Mouse (Mus musculus) forebrain, embryonic 12.5 days (tissue): ENCODE data around the gene V1ra8. TPM values are rescaled to one million over a fixed set of nuclear protein-coding genes. Genes with fewer than 3 reads are reported as not detected.
"Not testable (repeated sequence)": the region's sequence is repeated elsewhere in the genome, so short reads cannot be mapped to it uniquely, and the experiment has no call there.

Experiments
- ATAC-seq: fragments of 200-750 bp; cut with Nextera tagmentation; 2 replicates; pipeline ENCODE4 v1.8.0; 2017; ENCODE audit warnings: moderate TSS enrichment; ENCODE audit not compliant: low FRiP score
- H3K27ac ChIP-seq: fragments of 300-500 bp; sonication (generic); 2 replicates; pipeline ENCODE4 v1.5.1; 2016; ENCODE audit warnings: mild to moderate bottlenecking
- H3K27me3 ChIP-seq: fragments of 300-500 bp; sonication (generic); 2 replicates; pipeline ENCODE4 v1.6.1; 2016; ENCODE audit warnings: mild to moderate bottlenecking
- H3K36me3 ChIP-seq: fragments of 300-500 bp; sonication (generic); replicated peaks from 2 replicates; pipeline ENCODE4 v1.6.1; 2016; ENCODE audit warnings: mild to moderate bottlenecking
- H3K4me1 ChIP-seq: fragments of 300-500 bp; sonication (generic); 2 replicates; pipeline ENCODE4 v1.6.1; 2016
- H3K4me2 ChIP-seq: fragments of 300-500 bp; sonication (generic); 2 replicates; pipeline ENCODE4 v1.6.1; 2016; ENCODE audit warnings: mild to moderate bottlenecking, moderate library complexity
- H3K4me3 ChIP-seq: fragments of 300-500 bp; sonication (generic); replicated peaks from 2 replicates; pipeline ENCODE4 v1.5.1; 2016; ENCODE audit warnings: mild to moderate bottlenecking
- H3K9ac ChIP-seq: fragments of 300-500 bp; sonication (generic); 2 replicates; pipeline ENCODE4 v1.6.1; 2016; ENCODE audit warnings: mild to moderate bottlenecking
- H3K9me3 ChIP-seq: fragments of 300-500 bp; sonication (generic); 2 replicates; pipeline ENCODE4 v1.6.1; 2016
- WGBS: fragments of 180-500 bp; shearing (Covaris S2); methylation state at CpG from one replicate; pipeline ENCODE4 v1.1.7; 2016; 5-methylcytosine and 5-hydroxymethylcytosine counted together
- polyA plus RNA-seq: library from polyadenylated mRNA; unstranded; fragments of >200 nt; fragmentation: Nextera tagmentation; extraction: Ambion mirVana; gene quantifications from 2 replicates; pipeline ENCODE4 v1.2.1, GENCODE M21; 2016

V1ra8 gene
- polyA plus RNA-seq = not detected in 2 replicates

DNA sequence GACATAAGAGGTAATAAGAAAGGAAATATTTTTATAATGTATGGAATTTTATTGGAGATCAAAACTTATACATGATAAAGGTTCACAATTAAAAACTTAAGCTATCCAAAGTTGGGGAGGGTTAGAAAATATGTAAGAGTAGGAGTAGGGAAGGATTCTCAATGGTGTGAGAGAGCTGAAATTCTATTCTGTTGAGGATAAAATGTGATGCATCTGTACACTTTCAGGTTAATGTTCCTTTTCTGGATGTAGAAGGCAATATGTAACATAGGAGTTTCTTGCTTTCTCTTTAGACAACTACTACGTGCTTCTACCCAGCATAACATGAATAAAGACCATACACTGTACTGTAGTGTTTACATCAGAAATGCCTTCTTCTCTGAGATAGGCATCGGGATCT is at the start of gene V1ra8:
TSS of gene V1ra8 (plus strand) at position 301 of the 400 bp plus-strand sequence.
- not testable (repeated sequence) for H3K9ac ChIP-seq, H3K27me3 ChIP-seq, H3K27ac ChIP-seq, H3K9me3 ChIP-seq, H3K4me3 ChIP-seq, ATAC-seq, H3K4me1 ChIP-seq, H3K4me2 ChIP-seq, H3K36me3 ChIP-seq
- WGBS = 83% methylated on average over 2 of the region's 2 CpGs

DNA sequence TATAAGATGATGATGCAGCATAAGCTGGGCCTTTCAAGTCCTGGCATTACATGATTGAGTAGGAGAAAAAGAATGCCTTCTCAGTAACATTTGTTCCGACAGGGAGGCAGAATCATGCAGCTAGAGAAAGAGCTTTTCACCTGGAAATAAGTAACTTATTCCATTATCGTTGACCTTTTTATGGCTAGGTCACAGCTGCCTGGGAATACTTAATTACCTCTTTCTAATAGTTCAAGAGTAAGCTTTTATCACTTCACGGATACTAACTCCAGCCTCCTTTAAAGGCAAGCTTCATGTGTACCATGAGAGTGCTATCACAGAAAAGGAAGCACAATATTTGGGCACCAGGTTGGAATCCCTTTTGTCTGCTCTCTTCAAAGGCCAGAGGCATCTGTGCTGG is 42.5 kb upstream of the V1ra8 start:
- H3K27me3 ChIP-seq = no peaks in the 10 kb centered on the region
- no peak overlapping the region for H3K4me3 ChIP-seq
- H3K4me2 ChIP-seq = no peak overlapping the region
- WGBS = 86% methylated on average over 3 of the region's 3 CpGs
- ATAC-seq = no peak
- no peak overlapping the region for H3K9ac ChIP-seq
- H3K9me3 ChIP-seq = peaks cover 3% of the 10 kb centered on the region; the same call in 1 of the 2 replicates
- H3K27ac ChIP-seq = no peak overlapping the region
- H3K4me1 ChIP-seq = no peaks in the 10 kb centered on the region
- H3K36me3 ChIP-seq = no peaks in the 10 kb centered on the region

DNA sequence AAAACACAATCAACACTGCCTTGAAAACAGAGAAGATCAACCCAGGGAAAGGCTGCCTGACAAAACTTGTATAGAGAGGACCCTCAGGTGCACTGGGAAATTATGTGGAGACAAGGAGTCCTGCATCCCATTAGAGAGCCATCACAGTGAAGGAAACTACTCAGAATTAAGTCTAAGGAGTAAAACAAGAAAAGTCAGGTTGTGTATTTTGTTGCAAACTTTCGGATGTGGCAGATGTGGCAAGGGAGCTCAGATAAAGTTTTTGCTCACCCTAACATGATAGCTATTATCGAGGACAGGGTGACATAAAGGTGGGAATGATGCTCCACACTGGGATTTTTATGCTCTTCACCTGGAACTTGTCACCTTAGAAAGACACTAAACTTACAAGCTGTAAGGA is 28.1 kb upstream of the V1ra8 start, which contains the start of gene Vmn1r52:
TSS of gene Vmn1r52 (plus strand) at position 301 of the 400 bp plus-strand sequence.
- no peak for ATAC-seq
- H3K4me1 ChIP-seq = no peaks in the 10 kb centered on the region
- H3K4me2 ChIP-seq = no peak within 1 kb of the TSS
- no peak within 1 kb of the TSS for H3K9ac ChIP-seq
- WGBS = 74% methylated on average over 2 of the region's 2 CpGs
- H3K9me3 ChIP-seq = peaks cover 9% of the 10 kb centered on the region; the same call in 1 of the 2 replicates
- H3K27me3 ChIP-seq = no peaks in the 10 kb centered on the region
- no peak within 1 kb of the TSS for H3K4me3 ChIP-seq
- H3K27ac ChIP-seq = no peak within 1 kb of the TSS
- H3K36me3 ChIP-seq = no peaks in the 10 kb centered on the region

DNA sequence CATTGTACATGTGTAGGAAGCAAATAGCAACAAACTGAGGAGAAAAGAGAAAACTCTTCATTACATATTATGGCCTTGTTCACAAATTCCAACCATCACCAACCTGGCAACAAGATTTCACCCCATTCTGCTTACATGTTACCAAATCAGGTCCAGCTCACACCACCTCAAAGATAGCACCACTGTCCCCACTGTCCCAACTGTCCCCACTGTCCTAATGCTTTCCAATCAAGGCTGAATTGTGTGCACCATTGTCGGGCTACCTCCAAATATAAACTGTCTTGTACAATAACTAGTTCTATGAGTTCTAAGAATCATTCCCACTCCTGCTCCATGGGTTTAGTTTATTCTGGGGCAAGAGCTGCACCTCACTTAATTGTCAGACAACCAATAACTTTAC is 21.7 kb downstream of the V1ra8 start, which contains the start of gene Vmn1r53:
TSS of gene Vmn1r53 (minus strand) at position 101 of the 400 bp plus-strand sequence.
- no peak for ATAC-seq
- H3K27ac ChIP-seq = no peak within 1 kb of the TSS
- H3K36me3 ChIP-seq = no peaks in the 10 kb centered on the region
- no peak within 1 kb of the TSS for H3K4me2 ChIP-seq
- WGBS = 81% methylated on average over 1 of the region's 1 CpGs
- no peak within 1 kb of the TSS for H3K9ac ChIP-seq
- H3K9me3 ChIP-seq = no peaks in the 10 kb centered on the region
- H3K4me3 ChIP-seq = no peak within 1 kb of the TSS
- H3K4me1 ChIP-seq = no peaks in the 10 kb centered on the region
- H3K27me3 ChIP-seq = no peaks in the 10 kb centered on the region

- ATAC-seq, H3K4me3 ChIP-seq, H3K27ac ChIP-seq, H3K9me3 ChIP-seq, H3K4me1 ChIP-seq, H3K27me3 ChIP-seq, H3K4me2 ChIP-seq, H3K9ac ChIP-seq, H3K36me3 ChIP-seq: not testable (repeated sequence)
- 93% methylated on average over 4 of the region's 4 CpGs for WGBS
Observed at GRCm38 (mm10) chr6:90232114-90232513, 29.5 kb downstream of the V1ra8 start.

DNA sequence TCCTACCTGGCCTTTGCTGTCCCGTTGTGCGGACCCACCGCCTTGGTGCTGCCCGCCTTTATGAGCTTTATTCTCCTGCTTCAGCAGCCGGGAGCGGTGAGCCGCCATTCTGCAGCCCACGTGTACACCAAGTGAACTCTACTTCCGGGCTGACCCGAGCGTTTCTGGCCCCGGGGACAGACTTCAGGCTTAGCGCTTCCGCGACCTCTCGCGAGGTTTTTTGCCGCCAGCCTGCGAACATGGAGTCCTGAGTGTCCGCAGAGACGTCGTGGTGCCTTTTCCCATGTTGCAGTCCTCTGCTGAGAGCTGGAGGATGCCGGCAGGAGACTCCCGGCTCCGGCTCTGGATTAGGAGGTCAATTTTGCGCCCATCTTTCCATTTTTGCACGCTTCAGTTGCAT is 30.1 kb downstream of the V1ra8 start:
- Histone ChIP-seq H3K4me2 (no peak overlapping the region), H3K9me3 (peaks cover 9% of the 10 kb centered on the region), H3K9ac (no peak overlapping the region), H3K27ac (no peak overlapping the region), H3K4me3 (no peak overlapping the region), H3K27me3 (no peaks in the 10 kb centered on the region), H3K4me1 (no peaks in the 10 kb centered on the region), H3K36me3 (no peaks in the 10 kb centered on the region)
- ATAC-seq = no peak
- WGBS = 67% methylated on average over 27 of the region's 27 CpGs

DNA sequence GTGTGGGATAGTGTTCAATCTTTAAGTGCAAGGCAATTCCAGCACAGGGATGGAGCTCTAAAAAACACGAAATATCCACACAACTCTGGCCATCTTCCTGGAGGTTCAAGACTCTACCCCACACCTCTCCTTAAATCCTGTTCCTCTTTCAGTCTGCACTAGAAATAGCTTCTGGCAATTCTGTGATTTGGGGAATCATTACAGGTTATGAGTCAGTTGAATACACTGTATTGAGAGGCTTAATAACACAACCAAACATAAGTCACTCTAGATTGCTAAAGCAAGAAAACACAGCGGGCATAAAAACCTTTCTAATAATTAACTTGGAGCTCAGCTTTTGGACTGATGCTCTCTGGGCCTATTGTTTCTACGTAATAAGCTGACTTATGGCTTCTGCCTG is 41.4 kb downstream of the V1ra8 start:
- no peak overlapping the region for H3K9ac ChIP-seq
- H3K36me3 ChIP-seq = no peaks in the 10 kb centered on the region
- no peak overlapping the region for H3K4me3 ChIP-seq
- no peak overlapping the region for H3K27ac ChIP-seq
- ATAC-seq = no peak
- H3K9me3 ChIP-seq = peaks cover 1% of the 10 kb centered on the region
- WGBS = 81% methylated on average over 3 of the region's 3 CpGs
- no peak overlapping the region for H3K4me2 ChIP-seq
- no peaks in the 10 kb centered on the region for H3K27me3 ChIP-seq
- H3K4me1 ChIP-seq = no peaks in the 10 kb centered on the region

DNA sequence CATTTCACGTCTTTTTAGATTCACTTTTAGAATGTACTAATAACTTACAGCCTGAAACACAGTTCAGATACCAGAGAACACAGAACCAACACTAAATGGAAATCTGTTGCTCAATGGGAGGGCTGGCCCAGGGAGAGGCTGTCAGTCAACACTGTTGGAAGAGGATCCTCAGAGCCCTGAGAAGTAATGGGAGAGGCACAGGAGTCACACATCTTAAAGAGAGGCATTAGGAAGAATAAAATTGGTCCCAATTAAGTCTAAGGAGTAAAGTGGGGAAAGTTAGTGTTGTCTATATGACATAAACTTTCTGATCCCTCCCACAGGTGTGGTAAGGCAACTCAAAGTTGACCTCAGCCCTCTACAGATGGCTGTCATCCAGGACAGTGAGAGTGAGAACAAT is 43.4 kb downstream of the V1ra8 start, which contains the start of gene Vmn1r54:
TSS of gene Vmn1r54 (plus strand) at position 301 of the 400 bp plus-strand sequence.
- no peak within 1 kb of the TSS for H3K4me3 ChIP-seq
- no peak within 1 kb of the TSS for H3K4me2 ChIP-seq
- H3K27me3 ChIP-seq = no peaks in the 10 kb centered on the region
- no peak for ATAC-seq
- no peak within 1 kb of the TSS for H3K9ac ChIP-seq
- no peak within 1 kb of the TSS for H3K27ac ChIP-seq
- 69% methylated on average over 1 of the region's 1 CpGs for WGBS
- no peaks in the 10 kb centered on the region for H3K4me1 ChIP-seq
- H3K9me3 ChIP-seq = no peaks in the 10 kb centered on the region; the same call in 1 of the 2 replicates
- H3K36me3 ChIP-seq = no peaks in the 10 kb centered on the region

Other genes starting within 250 kb of the V1ra8 start
- gene Vmn1r46, start 233.5 kb upstream of the V1ra8 start, polyA plus RNA-seq = not detected in 2 replicates
- not detected in 2 replicates for gene Vmn1r47, start 186.6 kb upstream of the V1ra8 start, polyA plus RNA-seq
- gene Vmn1r48, start 166.0 kb upstream of the V1ra8 start, polyA plus RNA-seq = not detected in 2 replicates
- not detected in 2 replicates for gene Vmn1r49, start 124.3 kb upstream of the V1ra8 start, polyA plus RNA-seq
- not detected in 2 replicates for gene Vmn1r50, start 101.4 kb upstream of the V1ra8 start, polyA plus RNA-seq
- not detected in 2 replicates for gene Vmn1r51, start 80.2 kb upstream of the V1ra8 start, polyA plus RNA-seq
- not detected in 2 replicates for gene Vmn1r52, start 28.0 kb upstream of the V1ra8 start, polyA plus RNA-seq
- gene Vmn1r53, start 21.6 kb downstream of the V1ra8 start, polyA plus RNA-seq = not detected in 2 replicates
- gene Vmn1r54, start 43.5 kb downstream of the V1ra8 start, polyA plus RNA-seq = not detected in 2 replicates
- not detected in 2 replicates for gene BC048671, start 98.4 kb downstream of the V1ra8 start, polyA plus RNA-seq
- gene Chst13, start 122.4 kb downstream of the V1ra8 start, polyA plus RNA-seq = not detected in 2 replicates
- gene Uroc1, start 130.5 kb downstream of the V1ra8 start, polyA plus RNA-seq = not detected in 2 replicates
- 13.8 and 15.8 TPM in 2 replicates for gene Zxdc, start 166.7 kb downstream of the V1ra8 start, polyA plus RNA-seq
- 1.9 and 2.6 TPM in 2 replicates for gene Cfap100, start 226.0 kb downstream of the V1ra8 start, polyA plus RNA-seq